Mouse (Mus musculus): ENCODE measurements around the gene Zfp592. TPM values are rescaled to one million over a fixed set of nuclear protein-coding genes. Genes with fewer than 3 reads are reported as not detected.

Gene Zfp592
- total RNA-seq, 2 experiments from 2014 or later = 25.4 to 26.0 TPM

DNA sequence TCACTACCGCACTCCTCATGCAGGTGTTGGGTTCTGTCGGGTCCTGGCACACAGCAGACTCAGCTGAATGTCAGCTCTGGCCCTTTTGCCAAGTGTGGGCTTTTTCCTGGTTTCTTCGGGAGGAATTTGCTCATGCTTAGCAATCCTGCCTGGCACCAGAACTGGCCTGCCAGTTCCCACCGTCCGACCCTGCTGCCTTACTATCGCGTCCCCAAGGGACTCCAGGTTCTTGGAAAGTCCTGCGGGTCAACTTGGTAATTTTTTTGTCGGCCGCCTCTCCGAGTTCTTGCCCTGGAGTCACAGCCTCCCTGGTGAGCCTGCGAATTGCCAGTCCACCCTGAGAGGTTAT lies 876 bp upstream of the Zfp592 start:
- peak in 1 of 2 experiments; percentile 13 for DNase-seq (ENCODE audit: low spot score in 2 of 2)

DNA sequence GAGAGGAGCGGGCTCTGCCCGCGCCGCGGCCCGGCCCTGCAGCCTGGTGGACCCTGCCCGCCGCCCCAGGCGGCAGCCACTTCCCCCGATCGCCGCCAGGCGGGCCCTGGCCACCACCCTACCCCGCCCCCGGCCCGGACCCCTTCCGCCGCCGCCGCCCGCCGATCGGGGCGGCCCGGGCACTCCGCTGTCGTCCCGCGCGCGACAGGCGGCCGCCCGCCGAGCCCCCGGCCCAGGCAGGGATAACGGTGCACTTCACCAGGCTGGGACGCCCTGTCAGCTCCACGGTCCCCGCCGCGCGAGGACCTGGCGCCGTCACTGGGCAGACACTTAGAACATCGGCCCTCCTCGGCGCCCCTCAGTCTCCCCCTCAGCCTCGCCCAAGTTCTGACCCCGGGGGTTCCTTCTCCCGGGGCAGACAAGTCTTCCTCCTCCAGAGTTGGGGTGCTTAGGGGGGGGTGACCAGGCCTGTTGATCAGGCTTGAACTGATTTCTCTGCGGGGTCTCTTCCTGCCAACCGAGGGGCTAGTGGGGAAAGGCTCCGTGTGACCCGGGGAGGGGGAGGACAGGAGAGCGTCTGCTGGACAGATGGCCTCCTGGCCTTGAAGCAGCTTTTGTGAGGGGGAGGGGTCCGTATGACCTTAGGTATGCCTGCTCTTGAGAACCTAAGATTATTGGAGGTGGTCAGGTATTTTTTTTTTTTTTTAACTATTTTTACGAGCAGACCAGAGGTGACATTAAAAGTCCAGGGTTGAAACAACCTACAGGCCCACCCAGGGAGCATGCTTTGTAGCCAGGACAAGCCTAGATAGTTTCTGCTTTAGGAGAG lies 567 bp downstream of the Zfp592 start:
- DNase-seq (ENCODE audit: low spot score in 2 of 2) = peak in 1 of 2 experiments; percentile 12

DNA sequence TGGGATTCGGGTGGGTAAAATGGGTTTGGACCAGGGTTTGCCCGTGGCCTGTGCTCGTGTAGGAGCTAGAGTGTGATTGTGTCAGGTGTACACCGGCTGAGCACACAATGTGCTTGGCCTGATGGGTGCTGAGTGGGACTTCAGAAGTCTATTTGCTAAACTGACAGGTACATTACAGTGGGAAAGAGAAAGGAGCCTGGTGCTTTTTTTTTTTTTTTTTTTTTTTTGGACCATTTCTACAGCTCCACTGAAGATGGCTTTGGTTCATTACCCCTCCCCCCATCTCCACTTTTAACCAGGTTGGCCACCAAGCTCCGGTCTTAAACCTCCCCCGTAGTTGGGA lies 1.2 kb downstream of the Zfp592 start:
- no peak for DNase-seq (ENCODE audit: low spot score in 2 of 2)

DNA sequence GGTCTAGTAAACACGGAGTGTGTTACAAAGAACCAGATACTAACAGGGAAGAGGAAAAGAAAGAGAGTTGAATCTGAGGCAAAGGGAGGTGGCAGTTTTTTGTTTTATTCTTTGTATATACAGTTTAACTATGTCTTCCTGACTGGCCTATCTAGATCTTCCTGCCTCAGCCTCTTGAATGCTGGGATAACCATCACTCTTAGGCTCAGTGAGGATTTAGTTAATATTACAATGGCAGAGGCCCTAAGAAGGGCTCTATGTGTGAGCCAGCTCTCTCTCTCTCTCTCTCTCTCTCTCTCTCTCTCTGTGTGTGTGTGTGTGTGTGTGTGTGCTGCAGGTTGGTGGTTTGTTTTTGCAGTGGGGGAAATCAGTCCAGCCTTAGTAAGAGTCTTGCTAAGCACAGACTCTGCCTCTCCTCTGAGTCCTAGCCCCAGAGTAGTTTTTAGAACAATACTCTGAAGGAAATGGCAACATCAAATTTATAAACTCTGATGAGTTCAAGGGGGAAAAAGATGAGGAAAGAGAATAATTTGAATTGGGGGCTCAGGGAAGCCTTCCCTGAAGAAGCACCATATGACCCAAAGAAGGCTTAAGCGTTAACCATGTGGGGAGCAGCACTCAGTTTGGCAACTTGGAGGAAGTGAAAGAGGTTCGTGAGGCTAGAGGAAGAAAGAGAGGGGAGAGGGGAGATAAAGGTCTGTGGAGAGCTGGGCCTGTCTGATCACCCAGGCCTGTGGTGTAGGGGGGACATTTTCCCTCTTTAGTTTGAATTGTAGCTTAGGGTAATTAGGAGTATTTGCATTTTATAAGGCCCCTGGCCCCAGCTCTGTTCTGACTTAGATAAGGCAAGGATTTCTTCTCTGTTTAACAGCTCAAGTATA lies 2.0 kb downstream of the Zfp592 start:
- no peak for DNase-seq (ENCODE audit: low spot score in 2 of 2)

- DNase-seq (ENCODE audit: low spot score in 2 of 2) = no peak
Measured at GRCm38 (mm10) chr7:80997776-80998175, 4.3 kb downstream of the Zfp592 start.

GRCm38 (mm10) chr7:80999536-80999935 lies 6.1 kb downstream of the Zfp592 start:
- DNase-seq (ENCODE audit: low spot score in 2 of 2) = no peak

DNA sequence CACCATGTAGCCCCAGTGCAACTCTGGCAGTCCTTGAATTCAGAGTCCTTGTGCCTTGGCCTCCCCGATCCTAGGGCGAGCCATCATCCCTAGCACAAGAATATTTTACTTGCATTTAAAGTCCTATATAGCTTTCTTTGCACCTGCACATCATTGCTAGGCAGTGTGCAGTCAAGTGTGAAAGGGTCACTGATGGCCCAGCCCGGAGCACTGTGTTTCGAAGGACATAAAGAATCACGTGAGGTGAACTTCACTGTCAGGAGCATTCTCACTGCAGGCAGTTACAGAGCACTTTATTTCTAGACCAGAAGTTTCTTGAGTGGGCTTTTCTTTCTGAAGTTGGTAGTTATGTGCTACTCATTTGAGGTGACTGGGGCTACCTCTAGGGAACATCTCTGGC lies 8.4 kb downstream of the Zfp592 start:
- DNase-seq (ENCODE audit: low spot score in 2 of 2) = no peak

DNA sequence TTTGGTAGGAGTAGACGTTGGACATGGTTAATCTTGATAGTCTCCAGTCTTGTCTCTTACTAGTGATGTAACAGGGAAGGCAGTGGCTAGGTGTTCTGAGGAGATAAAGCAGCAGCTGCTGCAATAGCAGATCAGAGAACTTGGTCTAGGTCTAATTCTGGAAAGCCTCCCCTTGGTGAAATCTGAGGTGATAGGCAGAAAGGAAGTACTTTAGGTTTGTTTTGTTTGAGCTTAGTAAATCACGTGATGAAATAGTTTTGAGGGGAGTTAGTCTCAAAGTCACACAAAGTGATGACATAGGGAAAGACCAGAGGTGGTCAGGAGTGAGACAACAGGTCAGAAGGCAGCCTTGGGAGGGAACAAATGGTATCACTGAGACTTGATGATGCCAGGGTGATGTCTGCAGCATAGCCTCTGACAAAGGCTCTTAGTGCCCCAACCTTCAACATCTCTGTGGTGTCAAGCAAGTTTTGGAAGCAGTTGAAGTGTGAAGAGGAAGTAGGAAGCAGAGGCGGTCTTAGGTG lies 11.1 kb downstream of the Zfp592 start:
- DNase-seq (ENCODE audit: low spot score in 2 of 2) = no peak

- no peak for DNase-seq (ENCODE audit: low spot score in 2 of 2)
Measured at GRCm38 (mm10) chr7:81005969-81006368, 12.5 kb downstream of the Zfp592 start.

DNA sequence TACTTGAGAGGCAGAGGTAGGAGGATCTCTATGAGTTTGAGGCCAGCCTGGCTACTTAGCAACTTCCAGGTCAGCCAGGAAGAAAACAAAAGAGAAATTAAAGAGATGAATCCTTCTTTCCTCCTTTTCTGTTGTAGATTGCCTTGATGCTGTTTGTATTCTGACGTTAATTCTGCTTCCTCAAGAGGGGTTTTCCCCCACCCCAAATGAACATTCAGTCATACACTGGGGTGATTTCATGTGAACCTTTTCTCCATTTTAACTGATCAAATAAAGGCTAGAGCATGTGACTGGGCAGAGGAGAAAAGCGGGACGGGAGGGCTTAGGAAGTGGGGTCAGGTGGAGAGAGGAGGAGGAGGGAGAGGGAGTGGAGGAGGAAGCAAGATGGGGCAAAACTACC lies 14.8 kb downstream of the Zfp592 start:
- DNase-seq (ENCODE audit: low spot score in 2 of 2) = no peak

DNA sequence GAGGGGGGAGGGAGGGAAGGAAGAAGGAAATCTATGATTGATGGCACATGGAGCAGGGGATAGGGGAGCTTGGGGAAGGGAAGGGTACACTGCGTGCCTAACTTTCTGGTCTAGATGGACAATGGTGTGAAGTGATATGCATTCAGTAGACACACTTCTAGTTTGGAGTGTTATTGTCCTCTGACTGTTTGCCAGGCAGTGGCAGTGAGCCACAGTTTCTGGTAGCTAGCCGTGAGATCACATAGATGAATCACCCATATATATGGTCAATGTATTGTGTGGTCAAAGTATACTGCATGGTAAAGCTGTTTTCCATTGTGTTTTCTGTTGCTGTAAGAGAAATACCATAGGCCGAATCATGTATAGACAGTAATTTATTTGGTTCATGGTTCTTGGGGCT lies 18.1 kb downstream of the Zfp592 start:
- DNase-seq (ENCODE audit: low spot score in 2 of 2) = no peak

- no peak for DNase-seq (ENCODE audit: low spot score in 2 of 2)
Measured at GRCm38 (mm10) chr7:81020307-81020706, 26.8 kb downstream of the Zfp592 start.

GRCm38 (mm10) chr7:81022731-81023130 lies 29.2 kb downstream of the Zfp592 start:
- no peak for DNase-seq (ENCODE audit: low spot score in 2 of 2)

DNA sequence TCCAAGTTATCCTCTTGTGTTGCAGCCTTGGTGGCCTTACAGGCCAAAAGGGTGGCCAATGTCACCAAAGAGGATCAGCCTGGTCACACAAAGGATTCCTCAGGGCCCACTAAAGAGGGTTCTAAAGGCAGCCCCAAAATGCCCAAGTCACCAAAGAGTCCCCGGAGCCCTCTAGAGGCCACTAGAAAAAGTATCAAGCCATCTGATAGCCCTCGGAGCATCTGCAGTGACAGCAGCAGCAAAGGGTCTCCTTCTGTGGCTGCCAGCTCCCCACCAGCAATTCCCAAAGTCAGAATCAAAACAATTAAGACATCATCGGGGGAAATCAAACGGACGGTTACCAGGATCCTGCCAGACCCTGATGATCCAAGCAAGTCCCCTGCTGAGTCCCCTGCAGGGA lies 30.6 kb downstream of the Zfp592 start:
- DNase-seq (ENCODE audit: low spot score in 2 of 2) = peak in 1 of 2 experiments; percentile 41

- no peak for DNase-seq (ENCODE audit: low spot score in 2 of 2)
Measured at GRCm38 (mm10) chr7:81024651-81025050, 31.2 kb downstream of the Zfp592 start.

DNA sequence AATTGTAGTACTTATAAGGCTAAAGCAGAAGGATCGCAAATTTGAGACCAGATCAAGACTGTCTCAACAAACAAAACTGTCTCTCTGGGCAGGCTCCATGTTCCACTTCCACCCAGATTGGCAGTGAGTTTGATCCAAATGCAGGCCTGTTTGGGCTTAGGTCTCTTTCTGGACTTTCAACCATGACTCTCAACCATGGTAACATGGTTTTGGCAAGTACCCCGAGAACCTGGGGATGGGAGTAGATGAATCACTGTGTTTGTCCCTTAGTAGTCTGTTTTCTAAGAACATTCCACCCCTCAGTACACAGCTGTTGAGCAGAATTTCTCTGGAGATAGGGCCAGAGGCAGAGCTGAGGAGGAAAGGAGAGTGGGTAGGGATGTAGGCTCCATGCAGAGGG lies 32.3 kb downstream of the Zfp592 start:
- DNase-seq (ENCODE audit: low spot score in 2 of 2) = no peak

- DNase-seq (ENCODE audit: low spot score in 2 of 2) = no peak
Measured at GRCm38 (mm10) chr7:81039711-81040110, 46.2 kb downstream of the Zfp592 start.

DNA sequence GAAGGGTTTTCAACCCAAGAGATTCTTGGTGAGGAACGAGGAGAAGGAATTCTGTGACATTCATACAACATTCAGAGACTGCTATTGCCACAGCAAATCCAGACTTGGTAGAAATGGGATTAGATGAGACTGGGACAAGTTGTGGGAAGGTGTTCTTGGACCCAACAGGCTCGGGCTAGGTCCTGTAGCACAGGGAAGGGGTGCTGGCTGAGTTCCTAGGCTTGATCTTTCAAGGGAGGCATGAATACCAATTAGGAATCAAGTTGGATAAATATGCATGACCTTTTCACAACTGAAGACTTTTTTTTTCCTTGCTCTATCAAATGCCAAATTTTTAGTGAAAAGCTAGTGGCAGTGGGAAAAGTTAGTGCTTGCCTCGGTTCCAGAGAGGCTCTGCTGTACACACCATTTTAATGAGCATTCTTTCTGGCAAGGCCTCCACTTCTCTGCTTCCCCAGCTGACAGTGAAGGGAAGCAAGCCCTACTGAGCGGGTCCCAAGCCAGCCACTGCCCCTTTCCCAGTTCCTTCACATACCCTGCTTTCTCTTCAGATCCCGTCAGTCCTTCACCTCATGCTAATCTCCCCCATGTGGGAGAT lies 49.6 kb downstream of the Zfp592 start:
- peak in 1 of 2 experiments; percentile 60 for DNase-seq (ENCODE audit: low spot score in 2 of 2)

DNA sequence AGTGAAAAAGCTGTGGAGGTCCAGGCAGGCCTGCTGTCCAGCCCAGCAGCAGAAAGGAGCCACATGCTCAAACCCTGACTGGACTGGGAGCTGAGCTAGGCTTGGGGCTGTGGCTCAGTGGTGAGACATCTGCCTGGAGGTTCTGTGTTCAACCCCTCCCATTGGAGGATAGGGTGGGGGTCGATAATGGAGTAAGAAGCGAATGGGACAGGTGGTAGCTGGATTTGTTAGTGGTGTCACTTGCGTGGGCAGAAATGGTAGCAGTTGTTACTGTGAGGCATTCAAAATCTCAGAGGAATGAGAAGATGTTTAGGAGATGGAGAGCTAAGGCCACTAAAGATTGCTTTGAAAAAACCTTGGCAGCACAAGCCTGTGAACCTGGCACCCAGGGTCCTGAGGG lies 54.4 kb downstream of the Zfp592 start:
- DNase-seq (ENCODE audit: low spot score in 2 of 2) = no peak

GRCm38 (mm10) chr7:81048513-81048912 lies 55.0 kb downstream of the Zfp592 start:
- no peak for DNase-seq (ENCODE audit: low spot score in 2 of 2)

- DNase-seq (ENCODE audit: low spot score in 2 of 2) = no peak
Measured at GRCm38 (mm10) chr7:81049966-81050365, 56.5 kb downstream of the Zfp592 start.

Data from layer of hippocampus, postnatal 14 days (tissue).